Mouse (Mus musculus): ENCODE measurements around the gene Selp. TPM values are rescaled to one million over a fixed set of nuclear protein-coding genes. Genes with fewer than 3 reads are reported as not detected.

Gene Selp
- 0.41 and 0.62 TPM in 2 replicates for polyA plus RNA-seq (2015; fragmentation: Nextera tagmentation; extraction: Ambion mirVana)

DNA sequence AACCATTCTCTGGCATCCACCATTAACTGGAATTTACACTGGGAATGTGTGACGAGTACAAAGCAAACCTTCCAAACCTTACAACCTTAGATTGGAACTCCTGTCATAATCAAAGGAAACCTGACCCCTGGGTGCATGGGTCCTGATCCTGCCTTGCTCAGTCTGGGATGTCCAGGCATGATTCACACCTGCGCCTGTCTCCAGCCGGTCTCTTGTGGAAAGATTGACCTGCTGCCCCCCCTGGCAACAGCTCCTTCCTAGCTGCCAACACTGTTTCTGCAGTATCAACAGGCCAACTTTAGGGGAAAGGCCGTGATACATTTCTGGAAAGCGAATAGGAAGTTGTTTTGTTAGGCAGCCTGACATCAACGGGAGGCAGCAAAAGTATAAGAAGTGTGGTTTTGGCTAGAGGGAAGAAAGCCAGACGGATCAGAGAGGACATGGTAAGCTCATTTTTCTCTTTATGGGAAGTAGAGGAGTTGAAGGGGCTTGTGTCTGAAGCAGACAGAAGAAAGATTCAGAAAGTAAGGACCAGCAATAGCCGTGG, at the start of gene Selp:
TSS of gene Selp (plus strand) at position 318 of the 547 bp plus-strand sequence.
- Histone ChIP-seq H3K36me3 (ENCODE audit: control insufficient read depth, insufficient read depth, low read length) (no peaks in the 10 kb centered on the region), H3K9me3 (ENCODE audit: control insufficient read depth, low read length) (no peaks in the 10 kb centered on the region), H3K4me2 (replicated peaks; ENCODE audit: low read depth) (no peak within 1 kb of the TSS), H3K27me3 (ENCODE audit: control insufficient read depth, insufficient read depth, low read length) (no peaks in the 10 kb centered on the region), H3K4me1 (replicated peaks; ENCODE audit: control insufficient read depth, insufficient read depth) (no peaks in the 10 kb centered on the region), H3K4me3 (ENCODE audit: low read depth, low read length) (no peak within 1 kb of the TSS), H3K27ac (replicated peaks) (no peak within 1 kb of the TSS), H3K9ac (ENCODE audit: low read length) (no peak within 1 kb of the TSS)
- DNase-seq (ENCODE audit: low spot score) (no peak), ATAC-seq (ENCODE audit: low FRiP score, low TSS enrichment) (no peak)
- TF ChIP-seq EP300 (optimal IDR thresholded peaks at IDR 0.05) (no peak), CTCF (IDR thresholded peaks at IDR 0.05; ENCODE audit: low read depth) (no peak)
- WGBS: 52% methylated on average over 8 of the region's 8 CpGs

DNA sequence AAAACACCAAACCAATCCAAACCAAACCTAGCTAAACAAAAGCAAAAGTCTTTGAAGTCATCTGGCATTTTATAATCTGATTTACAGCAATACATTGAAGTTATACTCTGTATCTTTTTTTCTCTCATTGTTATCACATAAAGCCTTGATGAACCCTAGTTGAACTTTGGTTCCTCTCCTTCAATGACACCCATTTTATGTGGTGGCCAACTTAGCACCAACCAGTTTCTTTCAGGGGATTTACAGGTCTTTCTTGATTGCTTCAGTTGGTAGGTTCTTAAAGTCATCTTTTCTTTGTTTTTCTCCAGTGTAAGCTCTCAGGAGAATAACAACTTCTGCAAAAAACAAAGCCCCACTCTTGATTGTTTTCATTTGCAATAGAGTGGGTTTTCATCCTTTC, 45.8 kb upstream of the Selp start:
- ATAC-seq (ENCODE audit: low FRiP score, low TSS enrichment) (no peak), DNase-seq (ENCODE audit: low spot score) (no peak)
- H3K36me3 ChIP-seq (ENCODE audit: control insufficient read depth, insufficient read depth, low read length): no peaks in the 10 kb centered on the region
- no peak overlapping the region for H3K4me2 ChIP-seq (replicated peaks; ENCODE audit: low read depth)
- no peak for TF ChIP-seq EP300 (optimal IDR thresholded peaks at IDR 0.05)
- TF ChIP-seq CTCF (IDR thresholded peaks at IDR 0.05; ENCODE audit: low read depth): no peak
- H3K4me1 ChIP-seq (replicated peaks; ENCODE audit: control insufficient read depth, insufficient read depth): no peaks in the 10 kb centered on the region
- H3K4me3 ChIP-seq (ENCODE audit: low read depth, low read length): no peak overlapping the region
- H3K9ac ChIP-seq (ENCODE audit: low read length): no peak overlapping the region
- no peak overlapping the region for H3K27ac ChIP-seq (replicated peaks)
- H3K27me3 ChIP-seq (ENCODE audit: control insufficient read depth, insufficient read depth, low read length): no peaks in the 10 kb centered on the region
- no peaks in the 10 kb centered on the region for H3K9me3 ChIP-seq (ENCODE audit: control insufficient read depth, low read length)

DNA sequence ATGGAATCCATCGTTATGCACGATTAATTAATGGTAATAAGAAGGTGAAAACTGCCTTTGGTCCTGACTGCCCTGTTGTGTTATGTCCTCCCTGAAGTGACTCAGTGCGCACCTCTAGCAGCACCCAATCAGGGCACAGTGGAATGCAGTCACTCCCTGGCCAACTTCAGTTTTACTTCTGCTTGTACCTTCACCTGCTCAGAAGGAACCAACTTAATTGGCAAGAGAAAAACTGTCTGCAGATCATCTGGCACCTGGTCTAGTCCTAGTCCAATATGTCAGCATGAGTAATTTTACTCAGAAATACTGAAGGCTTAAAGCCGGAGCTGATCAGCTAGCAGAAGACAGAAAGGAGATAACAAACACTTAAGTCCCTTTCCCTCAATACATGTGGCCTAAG, 44.6 kb upstream of the Selp start:
- WGBS: 80% methylated on average over 4 of the region's 4 CpGs
- Histone ChIP-seq H3K9me3 (ENCODE audit: control insufficient read depth, low read length) (no peaks in the 10 kb centered on the region), H3K27me3 (ENCODE audit: control insufficient read depth, insufficient read depth, low read length) (no peaks in the 10 kb centered on the region), H3K27ac (replicated peaks) (no peak overlapping the region), H3K9ac (ENCODE audit: low read length) (no peak overlapping the region), H3K4me1 (replicated peaks; ENCODE audit: control insufficient read depth, insufficient read depth) (no peaks in the 10 kb centered on the region), H3K36me3 (ENCODE audit: control insufficient read depth, insufficient read depth, low read length) (no peaks in the 10 kb centered on the region), H3K4me3 (ENCODE audit: low read depth, low read length) (no peak overlapping the region), H3K4me2 (replicated peaks; ENCODE audit: low read depth) (no peak overlapping the region)
- no peak for DNase-seq (ENCODE audit: low spot score)
- TF ChIP-seq CTCF (IDR thresholded peaks at IDR 0.05; ENCODE audit: low read depth) (no peak), EP300 (optimal IDR thresholded peaks at IDR 0.05) (no peak)
- no peak for ATAC-seq (ENCODE audit: low FRiP score, low TSS enrichment)

DNA sequence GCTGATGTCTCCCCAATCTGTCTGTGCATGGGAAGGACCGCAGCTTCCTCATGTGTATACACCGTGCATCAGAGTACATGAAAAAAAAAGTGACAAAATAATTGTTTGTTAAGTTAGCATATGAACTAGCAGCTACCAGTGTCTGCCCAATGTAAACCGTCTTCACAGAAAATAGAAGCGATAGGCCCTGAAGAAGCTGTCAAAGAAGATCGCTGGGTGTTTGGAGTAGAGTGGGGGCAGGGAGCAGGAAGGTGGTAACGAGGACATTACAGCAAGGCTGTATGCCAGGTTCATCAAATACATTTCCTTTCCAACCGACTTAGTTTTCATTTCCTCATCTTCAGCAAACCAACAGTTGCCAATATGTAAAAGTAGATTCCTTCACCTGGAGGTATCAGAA, 44.0 kb upstream of the Selp start:
- Histone ChIP-seq H3K9ac (ENCODE audit: low read length) (no peak overlapping the region), H3K36me3 (ENCODE audit: control insufficient read depth, insufficient read depth, low read length) (no peaks in the 10 kb centered on the region), H3K9me3 (ENCODE audit: control insufficient read depth, low read length) (no peaks in the 10 kb centered on the region), H3K27me3 (ENCODE audit: control insufficient read depth, insufficient read depth, low read length) (no peaks in the 10 kb centered on the region), H3K27ac (replicated peaks) (no peak overlapping the region), H3K4me2 (replicated peaks; ENCODE audit: low read depth) (no peak overlapping the region), H3K4me3 (ENCODE audit: low read depth, low read length) (no peak overlapping the region), H3K4me1 (replicated peaks; ENCODE audit: control insufficient read depth, insufficient read depth) (no peaks in the 10 kb centered on the region)
- TF ChIP-seq EP300 (optimal IDR thresholded peaks at IDR 0.05) (no peak), CTCF (IDR thresholded peaks at IDR 0.05; ENCODE audit: low read depth) (no peak)
- no peak for DNase-seq (ENCODE audit: low spot score)
- WGBS: 78% methylated on average over 7 of the region's 7 CpGs
- no peak for ATAC-seq (ENCODE audit: low FRiP score, low TSS enrichment)

DNA sequence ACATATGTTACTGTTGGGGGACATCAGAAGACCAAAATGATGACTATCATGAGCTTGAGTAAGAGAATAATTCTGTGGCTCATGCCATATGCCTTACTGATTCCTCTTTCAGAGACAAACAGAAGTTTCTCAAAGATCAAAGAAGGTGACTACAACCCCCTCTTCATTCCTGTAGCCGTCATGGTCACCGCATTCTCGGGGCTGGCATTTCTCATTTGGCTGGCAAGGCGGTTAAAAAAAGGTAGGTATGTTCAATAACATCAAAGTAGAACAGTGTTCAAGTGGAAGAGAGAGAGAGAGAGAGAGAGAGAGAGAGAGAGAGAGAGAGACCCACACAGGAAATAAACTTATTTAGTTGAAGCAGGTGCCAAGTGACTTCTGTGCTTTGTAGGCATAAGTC, 43.1 kb upstream of the Selp start:
- Histone ChIP-seq H3K9ac (ENCODE audit: low read length) (no peak overlapping the region), H3K4me3 (ENCODE audit: low read depth, low read length) (no peak overlapping the region), H3K36me3 (ENCODE audit: control insufficient read depth, insufficient read depth, low read length) (no peaks in the 10 kb centered on the region), H3K27me3 (ENCODE audit: control insufficient read depth, insufficient read depth, low read length) (no peaks in the 10 kb centered on the region), H3K9me3 (ENCODE audit: control insufficient read depth, low read length) (no peaks in the 10 kb centered on the region), H3K4me1 (replicated peaks; ENCODE audit: control insufficient read depth, insufficient read depth) (no peaks in the 10 kb centered on the region), H3K27ac (replicated peaks) (no peak overlapping the region), H3K4me2 (replicated peaks; ENCODE audit: low read depth) (no peak overlapping the region)
- ATAC-seq (ENCODE audit: low FRiP score, low TSS enrichment) (no peak), DNase-seq (ENCODE audit: low spot score) (no peak)
- 85% methylated on average over 4 of the region's 4 CpGs for WGBS
- no peak for TF ChIP-seq CTCF (IDR thresholded peaks at IDR 0.05; ENCODE audit: low read depth)

DNA sequence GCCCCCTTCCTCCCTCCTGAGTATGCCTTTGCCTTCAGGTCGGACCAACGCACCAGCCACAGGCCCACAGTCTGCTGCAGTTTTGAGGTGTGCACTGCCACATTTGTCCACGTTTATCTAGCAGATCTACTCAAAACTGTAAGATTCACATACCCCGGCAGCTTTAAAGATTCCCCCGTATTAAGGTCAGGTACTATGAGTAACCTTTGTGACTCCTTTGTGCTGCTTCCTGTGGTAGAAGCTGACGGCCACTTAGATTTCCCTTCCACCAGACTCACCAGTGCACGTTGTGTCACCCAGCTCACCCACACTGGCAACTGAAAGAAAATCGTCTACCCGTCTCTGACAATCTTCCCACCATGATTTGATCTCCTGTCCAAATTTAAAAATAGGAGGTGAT, 42.0 kb upstream of the Selp start:
- Histone ChIP-seq H3K27ac (replicated peaks) (no peak overlapping the region), H3K4me3 (ENCODE audit: low read depth, low read length) (no peak overlapping the region), H3K36me3 (ENCODE audit: control insufficient read depth, insufficient read depth, low read length) (no peaks in the 10 kb centered on the region), H3K27me3 (ENCODE audit: control insufficient read depth, insufficient read depth, low read length) (no peaks in the 10 kb centered on the region), H3K9me3 (ENCODE audit: control insufficient read depth, low read length) (no peaks in the 10 kb centered on the region), H3K4me1 (replicated peaks; ENCODE audit: control insufficient read depth, insufficient read depth) (no peaks in the 10 kb centered on the region), H3K9ac (ENCODE audit: low read length) (no peak overlapping the region), H3K4me2 (replicated peaks; ENCODE audit: low read depth) (no peak overlapping the region)
- ATAC-seq (ENCODE audit: low FRiP score, low TSS enrichment) (no peak), DNase-seq (ENCODE audit: low spot score) (no peak)
- 83% methylated on average over 9 of the region's 9 CpGs for WGBS
- no peak for TF ChIP-seq CTCF (IDR thresholded peaks at IDR 0.05; ENCODE audit: low read depth)
- no peak for TF ChIP-seq EP300 (optimal IDR thresholded peaks at IDR 0.05)

Data from stomach, postnatal 0 days (tissue).